Mouse (Mus musculus) myocyte (in vitro differentiated cells): ENCODE data around the gene Bmp6.

Source experiments
- CEBPB ChIP-seq: IDR thresholded peaks from 2 replicates; pipeline ENCODE4 v1.6.1; 2011; ENCODE audit warnings: mild to moderate bottlenecking, moderate library complexity; ENCODE audit not compliant: poor library complexity, insufficient read depth, severe bottlenecking
- MAX ChIP-seq: IDR thresholded peaks from one replicate; pipeline ENCODE4 v1.6.1; 2011; ENCODE audit warnings: low read depth, mild to moderate bottlenecking, control low read depth
- MYOD1 ChIP-seq, 3 experiments: IDR thresholded peaks; one replicate each; pipeline ENCODE4 v1.6.1; 2011; ENCODE audit warnings: control low read depth in 2 of 3, low read depth in 2 of 3, mild to moderate bottlenecking in 2 of 3, moderate library complexity in 1 of 3; ENCODE audit not compliant: insufficient read length in 2 of 3, control insufficient read depth in 1 of 3
- MYOG ChIP-seq, 3 experiments: IDR thresholded peaks; one replicate each; pipeline ENCODE4 v1.6.1; 2011; ENCODE audit warnings: control low read depth in 2 of 3, low read depth in 2 of 3, mild to moderate bottlenecking in 2 of 3; ENCODE audit not compliant: insufficient read length in 2 of 3, control insufficient read depth in 1 of 3, insufficient read depth in 1 of 3
- POLR2A ChIP-seq: IDR thresholded peaks from one replicate; pipeline ENCODE4 v1.6.1; 2011; ENCODE audit warnings: low read depth, mild to moderate bottlenecking, control low read depth, moderate library complexity; ENCODE audit not compliant: insufficient read length
- SRF ChIP-seq: IDR thresholded peaks from one replicate; pipeline ENCODE4 v1.6.1; 2011; ENCODE audit warnings: low read depth; ENCODE audit not compliant: control insufficient read depth, insufficient read length
- TCF12 ChIP-seq: IDR thresholded peaks from one replicate; pipeline ENCODE4 v1.6.1; 2011; ENCODE audit warnings: mild to moderate bottlenecking, control low read depth; ENCODE audit not compliant: poor library complexity, insufficient read depth, severe bottlenecking
- TCF3 ChIP-seq: IDR thresholded peaks from one replicate; pipeline ENCODE4 v1.6.1; 2011; ENCODE audit warnings: low read depth, control low read depth; ENCODE audit not compliant: insufficient read length

- TF ChIP-seq TCF12, result no peak
- no peak for TF ChIP-seq POLR2A
- no peak for TF ChIP-seq TCF3
- no peak for TF ChIP-seq MYOG (IDR thresholded peaks at IDR 0.05; ENCODE audit: control insufficient read depth in 1 of 3, insufficient read depth in 1 of 3, insufficient read length in 2 of 3, low read depth in 2 of 3)
- TF ChIP-seq MYOD1 (IDR thresholded peaks at IDR 0.05; ENCODE audit: control insufficient read depth in 1 of 3, insufficient read length in 2 of 3, low read depth in 2 of 3), result no peak
- TF ChIP-seq CEBPB, result no peak
- no peak for TF ChIP-seq SRF
- TF ChIP-seq MAX, result no peak
Observed at GRCm38 (mm10) chr13:38397007-38397545, 52.2 kb downstream of the Bmp6 start.
